Mouse (Mus musculus): Measurements from ENCODE around the gene Gm38392.

DNA sequence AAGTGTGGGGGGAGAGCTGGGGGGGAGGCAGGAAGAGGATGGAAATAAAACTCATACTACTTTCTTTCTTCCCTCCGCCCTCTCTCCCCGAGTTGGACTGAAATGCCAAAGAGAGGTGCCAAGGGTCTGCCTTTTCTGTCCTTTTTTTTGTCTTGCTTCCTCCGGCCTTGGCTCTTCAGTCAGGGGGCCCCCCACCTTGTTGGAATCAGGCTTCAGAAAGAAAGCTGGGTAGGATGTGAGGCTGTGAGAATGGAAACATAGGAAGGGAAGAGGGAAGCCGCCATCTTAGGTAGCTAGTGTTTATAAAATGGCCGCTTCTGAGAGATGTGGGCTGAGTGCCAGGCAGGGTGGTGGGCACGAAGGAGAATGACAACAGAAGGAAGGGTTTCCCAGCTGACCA is 64.6 kb downstream of the Gm38392 start:
- no peak for TF ChIP-seq POLR2A (IDR thresholded peaks at IDR 0.05; ENCODE audit: borderline replicate concordance, insufficient read depth, low read length)
- no peak for TF ChIP-seq CTCF (IDR thresholded peaks at IDR 0.05; ENCODE audit: borderline replicate concordance, insufficient read depth, low read depth, low read length)

Data from cerebellum, adult 2 months (tissue).